Mouse (Mus musculus) liver, embryonic 11.5 days (tissue): ENCODE results near the gene Vars. TPM values are rescaled to one million over a fixed set of nuclear protein-coding genes. Genes with fewer than 3 reads are reported as not detected.
"Not testable (repeated sequence)": the region's sequence is repeated elsewhere in the genome, so short reads cannot be mapped to it uniquely, and the experiment has no call there.

ENCODE experiments used
- ATAC-seq: fragments of 200-750 bp; cut with Nextera tagmentation; replicated peaks from 2 replicates; pipeline ENCODE4 v1.8.0; 2017; ENCODE audit warnings: moderate number of reproducible peaks, mild to moderate bottlenecking, moderate TSS enrichment, moderate library complexity; ENCODE audit not compliant: low FRiP score
- DNase-seq: peaks from one replicate; pipeline ENCODE4 v3.0.0-alpha.2; 2017; ENCODE audit warnings: low spot score
- H3K27ac ChIP-seq: fragments of 300-500 bp; sonication (generic); 2 replicates; pipeline ENCODE4 v1.5.1; 2014; ENCODE audit warnings: mild to moderate bottlenecking, low read depth, low read length, control low read depth
- H3K27me3 ChIP-seq: fragments of 300-500 bp; sonication (generic); replicated peaks from 2 replicates; pipeline ENCODE4 v1.6.1; 2014; ENCODE audit warnings: low read length, mixed read lengths; ENCODE audit not compliant: control insufficient read depth, insufficient read depth
- H3K36me3 ChIP-seq: fragments of 300-500 bp; sonication (generic); 2 replicates; pipeline ENCODE4 v1.6.1; 2014; ENCODE audit warnings: mild to moderate bottlenecking, low read length, moderate library complexity, mixed read lengths; ENCODE audit not compliant: control insufficient read depth, insufficient read depth
- H3K4me1 ChIP-seq: fragments of 300-500 bp; sonication (generic); replicated peaks from 2 replicates; pipeline ENCODE4 v1.6.1; 2014; ENCODE audit warnings: low read length, mixed read lengths; ENCODE audit not compliant: control insufficient read depth, insufficient read depth
- H3K4me2 ChIP-seq: fragments of 300-500 bp; sonication (generic); 2 replicates; pipeline ENCODE4 v1.6.1; 2014; ENCODE audit warnings: mild to moderate bottlenecking, control low read depth, moderate library complexity
- H3K4me3 ChIP-seq: fragments of 300-500 bp; sonication (generic); 2 replicates; pipeline ENCODE4 v1.5.1; 2014; ENCODE audit warnings: low read depth, low read length, control low read depth
- H3K9ac ChIP-seq: fragments of 300-500 bp; sonication (generic); 2 replicates; pipeline ENCODE4 v1.6.1; 2014; ENCODE audit warnings: low read depth, low read length, control low read depth
- H3K9me3 ChIP-seq: fragments of 300-500 bp; sonication (generic); 2 replicates; pipeline ENCODE4 v1.6.1; 2016; ENCODE audit warnings: low read length, inconsistent platforms, mixed read lengths; ENCODE audit not compliant: control insufficient read depth
- WGBS: fragments of 180-500 bp; shearing (Covaris S2); extraction: QIAGEN DNeasy Blood & Tissue Kit; methylation state at CpG from one replicate; pipeline ENCODE4 v1.1.7; 2014; 5-methylcytosine and 5-hydroxymethylcytosine counted together
- polyA plus RNA-seq: library from polyadenylated mRNA; unstranded; fragments of >200 nt; fragmentation: Nextera tagmentation; extraction: Ambion mirVana; gene quantifications from 2 replicates; pipeline ENCODE4 v1.2.1, GENCODE M21; 2014

Gene Vars
- polyA plus RNA-seq, 1 experiment from 2014 or later, result 234 TPM

- Histone ChIP-seq H3K9me3 (no peaks in the 10 kb centered on the region), H3K36me3 (no peaks in the 10 kb centered on the region), H3K27me3 (no peaks in the 10 kb centered on the region), H3K9ac (no peak overlapping the region), H3K4me1 (peaks cover 30% of the 10 kb centered on the region), H3K27ac (no peak overlapping the region), H3K4me2 (no peak overlapping the region), H3K4me3 (no peak overlapping the region)
- ATAC-seq (no peak), DNase-seq (no peak)
- 41% methylated on average over 19 of the region's 19 CpGs for WGBS
These were observed 29.1 kb downstream of the Vars start for GRCm38 (mm10) chr17:35029691-35030532.

- WGBS, result 91% methylated on average over 11 of the region's 11 CpGs
- ATAC-seq (no peak), DNase-seq (no peak)
- H3K4me1 ChIP-seq, result peaks cover 28% of the 10 kb centered on the region
- H3K4me2 ChIP-seq, result no peak overlapping the region
- no peaks in the 10 kb centered on the region for H3K36me3 ChIP-seq
- H3K9ac ChIP-seq, result no peak overlapping the region
- H3K27me3 ChIP-seq, result no peaks in the 10 kb centered on the region
- no peaks in the 10 kb centered on the region for H3K9me3 ChIP-seq
- H3K4me3 ChIP-seq, result no peak overlapping the region
- no peak overlapping the region for H3K27ac ChIP-seq
These were observed 30.5 kb downstream of the Vars start for GRCm38 (mm10) chr17:35031272-35031671.

GRCm38 (mm10) chr17:35031880-35032279 is 31.1 kb downstream of the Vars start:
- DNase-seq (no peak), ATAC-seq (no peak; the same call in 1 of the 2 replicates)
- Histone ChIP-seq H3K27ac (no peak overlapping the region), H3K4me3 (no peak overlapping the region), H3K9me3 (no peaks in the 10 kb centered on the region), H3K4me2 (no peak overlapping the region), H3K9ac (no peak overlapping the region), H3K36me3 (no peaks in the 10 kb centered on the region), H3K4me1 (peaks cover 24% of the 10 kb centered on the region), H3K27me3 (no peaks in the 10 kb centered on the region)
- WGBS, result 74% methylated on average over 7 of the region's 7 CpGs

- Histone ChIP-seq H3K9ac (no peak overlapping the region), H3K4me2 (no peak overlapping the region), H3K27ac (no peak overlapping the region), H3K4me3 (no peak overlapping the region), H3K9me3 (no peaks in the 10 kb centered on the region), H3K36me3 (no peaks in the 10 kb centered on the region), H3K4me1 (peaks cover 21% of the 10 kb centered on the region), H3K27me3 (no peaks in the 10 kb centered on the region)
- 70% methylated on average over 8 of the region's 8 CpGs for WGBS
- DNase-seq, result no peak
- no peak for ATAC-seq
These were observed 31.6 kb downstream of the Vars start for GRCm38 (mm10) chr17:35032323-35032870.

- H3K27me3 ChIP-seq, H3K36me3 ChIP-seq, H3K9ac ChIP-seq, H3K4me2 ChIP-seq, H3K27ac ChIP-seq, DNase-seq, H3K9me3 ChIP-seq, H3K4me3 ChIP-seq, ATAC-seq: not testable (repeated sequence)
- peaks cover 11% of the 10 kb centered on the region for H3K4me1 ChIP-seq
- WGBS, result 71% methylated on average over 1 of the region's 1 CpGs
These were observed 32.9 kb downstream of the Vars start for GRCm38 (mm10) chr17:35033703-35034102.

- Histone ChIP-seq H3K36me3 (no peaks in the 10 kb centered on the region), H3K4me1 (peaks cover 5% of the 10 kb centered on the region), H3K4me3 (no peak overlapping the region), H3K9me3 (no peaks in the 10 kb centered on the region), H3K27ac (no peak overlapping the region; the same call in 1 of the 2 replicates), H3K4me2 (no peak overlapping the region), H3K9ac (no peak overlapping the region), H3K27me3 (no peaks in the 10 kb centered on the region)
- 68% methylated on average over 6 of the region's 6 CpGs for WGBS
- no peak for ATAC-seq
- no peak for DNase-seq
These were observed 34.1 kb downstream of the Vars start for GRCm38 (mm10) chr17:35034896-35035295.

- Histone ChIP-seq H3K4me3 (no peak overlapping the region), H3K27ac (no peak overlapping the region), H3K4me2 (no peak overlapping the region), H3K9ac (no peak overlapping the region), H3K9me3 (no peaks in the 10 kb centered on the region), H3K36me3 (no peaks in the 10 kb centered on the region), H3K4me1 (peaks cover 18% of the 10 kb centered on the region), H3K27me3 (no peaks in the 10 kb centered on the region)
- WGBS, result 81% methylated on average over 11 of the region's 11 CpGs
- DNase-seq (no peak), ATAC-seq (no peak)
These were observed 38.5 kb downstream of the Vars start for GRCm38 (mm10) chr17:35039121-35039873.

- Histone ChIP-seq H3K9me3 (no peaks in the 10 kb centered on the region), H3K27ac (peak overlapping the region; percentile 58; the same call in 1 of the 2 replicates), H3K27me3 (no peaks in the 10 kb centered on the region), H3K4me1 (peaks cover 51% of the 10 kb centered on the region), H3K4me2 (peak overlapping the region; percentile 11; the same call in 1 of the 2 replicates), H3K9ac (no peak overlapping the region), H3K4me3 (no peak overlapping the region), H3K36me3 (no peaks in the 10 kb centered on the region)
- ATAC-seq (no peak), DNase-seq (no peak)
- 83% methylated on average over 4 of the region's 4 CpGs for WGBS
These were observed 43.0 kb downstream of the Vars start for GRCm38 (mm10) chr17:35043794-35044193.
